Mouse (Mus musculus): ENCODE measurements around the gene Lrrc56.
A peak's percentile ranks its signal among the peaks of the same experiment; 100 is the strongest.
"Not testable (repeated sequence)": the region's sequence is repeated elsewhere in the genome, so short reads cannot be mapped to it uniquely, and the experiment has no call there.

Lrrc56 gene

GRCm38 (mm10) chr7:141218557-141219133, 24.7 kb downstream of the Lrrc56 start:
- DNase-seq = peak in 1 of 2 experiments; percentile 19

GRCm38 (mm10) chr7:141219558-141220099, 25.7 kb downstream of the Lrrc56 start:
- no peak for DNase-seq

- no peak for DNase-seq
Observed at GRCm38 (mm10) chr7:141220377-141220776, 26.4 kb downstream of the Lrrc56 start.

DNA sequence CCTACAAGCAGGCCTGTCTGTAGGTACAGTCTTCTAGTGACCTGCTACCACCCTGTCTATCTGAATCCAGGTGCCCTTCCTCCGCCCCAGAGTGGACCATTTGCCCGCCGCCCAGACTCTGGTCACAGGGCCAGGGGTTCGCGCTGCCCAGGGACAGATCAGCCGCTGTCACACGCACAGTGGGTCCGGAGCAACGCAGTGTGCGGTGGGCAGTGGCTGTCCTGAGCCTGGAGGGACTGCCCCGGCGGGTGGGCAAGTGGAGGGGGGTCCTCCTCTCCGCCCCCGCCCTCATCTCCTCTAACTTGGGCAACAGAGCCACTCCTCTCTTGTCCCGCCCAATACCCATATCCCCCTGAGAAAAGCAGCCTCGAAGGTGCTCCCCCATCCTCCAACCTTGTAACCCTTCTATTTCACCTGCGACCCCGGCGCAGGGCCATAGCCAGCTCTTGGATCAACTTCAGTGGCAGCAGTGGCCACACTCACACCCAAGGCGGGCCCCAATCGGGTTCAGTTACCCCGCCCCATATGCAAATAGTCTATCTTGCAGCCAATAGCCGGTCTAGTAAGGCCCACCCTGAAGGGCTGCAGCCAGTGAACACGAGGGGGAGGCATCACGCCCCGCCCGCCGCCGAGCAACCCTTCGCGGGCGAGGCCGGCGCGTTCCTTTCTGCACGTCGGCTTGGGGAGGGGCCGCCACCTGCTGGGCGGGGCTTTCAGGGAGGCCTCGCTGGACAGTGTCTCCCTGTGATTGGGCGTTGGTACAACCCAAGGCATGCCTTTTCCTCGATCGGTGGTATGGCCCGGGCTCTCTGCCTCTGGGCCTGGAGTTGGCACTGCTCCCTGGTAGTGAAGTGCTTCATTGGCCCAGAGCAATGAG, 27.5 kb downstream of the Lrrc56 start:
- DNase-seq = peak; percentile 98

DNA sequence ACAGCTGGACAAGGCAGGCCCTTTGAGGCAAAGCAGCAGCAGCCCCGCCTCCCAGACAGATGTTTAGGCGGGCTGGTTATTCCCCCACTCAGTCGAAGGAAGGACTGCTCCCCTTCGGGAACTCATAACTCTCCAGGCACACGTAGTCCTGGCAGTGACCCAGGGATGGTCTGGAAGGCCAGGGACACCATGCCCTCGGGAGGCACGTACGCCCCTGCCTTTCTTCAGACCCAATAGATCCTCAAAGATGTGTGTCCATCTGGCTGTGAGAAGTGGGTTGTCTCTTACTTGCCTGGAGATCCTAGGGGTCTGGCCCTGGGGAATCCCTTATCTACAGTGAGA, 28.1 kb downstream of the Lrrc56 start:
- no peak for DNase-seq

DNA sequence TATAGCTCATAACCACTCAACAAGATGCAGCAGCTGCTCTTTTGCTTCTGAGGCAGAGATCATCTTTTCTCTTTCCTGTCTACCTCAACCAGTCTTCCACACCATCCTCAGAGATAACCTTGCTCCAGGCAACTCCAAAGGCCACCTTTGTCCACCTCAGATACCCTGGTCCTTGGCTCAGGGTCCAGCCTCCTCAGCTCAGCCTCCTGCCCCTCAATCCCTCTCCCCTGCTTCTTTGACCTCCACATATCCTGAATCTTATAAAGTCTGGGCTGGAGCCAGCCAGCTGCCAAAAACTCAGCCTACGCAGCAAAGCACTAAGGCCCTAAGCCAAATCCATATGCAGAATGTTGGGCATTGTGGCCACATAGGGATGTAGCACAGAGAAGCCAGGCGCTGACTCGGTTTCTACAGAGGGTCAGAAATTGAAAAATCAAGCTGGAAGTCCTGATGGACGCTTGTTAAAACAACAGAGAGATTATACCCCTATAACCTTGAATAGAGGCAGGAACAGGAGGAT, 28.8 kb downstream of the Lrrc56 start:
- no peak for DNase-seq

- DNase-seq = no peak
Observed at GRCm38 (mm10) chr7:141226535-141226934, 32.6 kb downstream of the Lrrc56 start.

- no peak for DNase-seq
Observed at GRCm38 (mm10) chr7:141227796-141228195, 33.8 kb downstream of the Lrrc56 start.

- DNase-seq = peak; percentile 87 to 95
Observed at GRCm38 (mm10) chr7:141228279-141229067, 34.5 kb downstream of the Lrrc56 start, which contains the start of gene Phrf1. TSS of gene Phrf1 (plus strand) at chr7:141228784.

DNA sequence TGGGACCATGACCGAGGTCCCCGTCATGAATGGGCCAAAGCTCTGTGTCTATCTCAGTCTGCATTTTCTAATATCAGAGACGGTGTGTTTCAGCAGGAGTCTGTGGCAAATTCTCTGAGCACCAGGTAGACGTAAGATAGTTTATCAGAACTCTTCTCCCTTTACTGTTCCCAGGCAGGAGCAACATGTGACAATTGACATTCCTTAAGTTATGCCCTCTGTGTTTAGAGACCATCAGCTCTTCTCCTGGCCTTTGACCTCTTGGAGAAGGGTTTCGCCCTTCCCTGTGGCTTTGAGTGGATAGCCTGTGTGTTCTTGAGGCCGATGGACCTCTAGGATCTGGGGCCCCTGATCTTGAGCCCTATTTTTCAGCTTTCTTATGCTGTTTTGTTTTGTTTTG, 35.7 kb downstream of the Lrrc56 start:
- no peak for DNase-seq

GRCm38 (mm10) chr7:141230570-141230969, 36.6 kb downstream of the Lrrc56 start:
- no peak for DNase-seq

- DNase-seq = no peak
Observed at GRCm38 (mm10) chr7:141231111-141231510, 37.2 kb downstream of the Lrrc56 start.

DNA sequence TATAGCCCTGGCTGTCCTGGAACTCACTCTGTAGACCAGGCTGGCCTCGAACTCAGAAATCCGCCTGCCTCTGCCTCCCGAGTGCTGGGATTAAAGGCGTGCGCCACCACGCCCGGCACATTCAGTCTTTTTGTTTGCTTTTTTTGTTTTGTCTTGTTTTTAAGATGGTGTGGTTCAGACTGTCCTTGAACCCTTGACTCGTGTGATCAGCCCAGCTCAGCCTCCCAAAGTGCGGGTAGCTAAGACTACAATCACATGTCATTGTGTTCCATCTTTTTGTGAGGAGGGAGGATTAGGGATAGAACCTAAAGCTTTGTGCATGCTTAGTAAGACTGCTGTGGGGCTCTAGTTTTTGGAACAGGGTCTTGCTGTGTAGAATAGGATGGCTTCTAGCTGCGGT, 37.6 kb downstream of the Lrrc56 start:
- DNase-seq = no peak

- not testable (repeated sequence) for DNase-seq
Observed at GRCm38 (mm10) chr7:141250486-141250885, 56.5 kb downstream of the Lrrc56 start.

GRCm38 (mm10) chr7:141256159-141256558, 62.2 kb downstream of the Lrrc56 start:
- no peak for DNase-seq
